Mouse (Mus musculus) liver, adult 2 months (tissue): ENCODE results near the gene Arpc5. TPM values are rescaled to one million over a fixed set of nuclear protein-coding genes. Genes with fewer than 3 reads are reported as not detected.
"Not testable (repeated sequence)": the region's sequence is repeated elsewhere in the genome, so short reads cannot be mapped to it uniquely, and the experiment has no call there.

Source experiments
- DNase-seq: peaks from one replicate; pipeline ENCODE4 v3.0.0-alpha.2; 2011; ENCODE audit warnings: low read depth, low spot score; ENCODE audit errors: extremely low read depth
- H3K27ac ChIP-seq: fragments of 200-500 bp; replicated peaks from 2 replicates; pipeline ENCODE4 v1.5.1; 2012; ENCODE audit warnings: low read depth, mild to moderate bottlenecking, control low read depth, inconsistent platforms, low read length; ENCODE audit not compliant: insufficient read depth
- H3K27me3 ChIP-seq: fragments of 200-500 bp; 2 replicates; pipeline ENCODE4 v1.6.1; 2012; ENCODE audit warnings: mild to moderate bottlenecking, moderate library complexity, low read length, inconsistent platforms; ENCODE audit not compliant: control insufficient read depth, insufficient read depth
- H3K36me3 ChIP-seq: fragments of 200-500 bp; 2 replicates; pipeline ENCODE4 v1.6.1; 2012; ENCODE audit warnings: low read length, inconsistent platforms; ENCODE audit not compliant: control insufficient read depth, insufficient read depth
- H3K4me1 ChIP-seq: fragments of 200-500 bp; 2 replicates; pipeline ENCODE4 v1.6.1; 2011; ENCODE audit warnings: low read length; ENCODE audit not compliant: control insufficient read depth, insufficient read depth
- H3K4me3 ChIP-seq: fragments of 200-500 bp; 2 replicates; pipeline ENCODE4 v1.5.1; 2011; ENCODE audit warnings: low read depth, mild to moderate bottlenecking, control low read depth, low read length, moderate library complexity; ENCODE audit not compliant: insufficient read depth
- H3K79me2 ChIP-seq: fragments of 200-500 bp; 2 replicates; pipeline ENCODE4 v1.6.1; 2012; ENCODE audit warnings: inconsistent platforms, mild to moderate bottlenecking, low read length, moderate library complexity; ENCODE audit not compliant: control insufficient read depth, insufficient read depth
- H3K9ac ChIP-seq: fragments of 200-500 bp; 2 replicates; pipeline ENCODE4 v1.6.1; 2012; ENCODE audit warnings: low read depth, mild to moderate bottlenecking, control low read depth, inconsistent platforms, low read length
- CTCF ChIP-seq: fragments of 200-500 bp; IDR thresholded peaks from 2 replicates; pipeline ENCODE4 v1.5.1; 2011; ENCODE audit warnings: low read depth, low read length, control low read depth
- POLR2A ChIP-seq: fragments of 200-500 bp; IDR thresholded peaks from 2 replicates; pipeline ENCODE4 v1.6.1; 2011; ENCODE audit warnings: low read length, control low read depth; ENCODE audit not compliant: insufficient read depth; ENCODE audit errors: extremely low read depth
- WGBS: fragments of 180-500 bp; shearing (Covaris S2); methylation state at CpG from one replicate; pipeline ENCODE4 v1.1.7; 2018; 5-methylcytosine and 5-hydroxymethylcytosine counted together
- polyA plus RNA-seq: library from polyadenylated mRNA; depleted of rRNA; stranded (reverse); fragments of >200 nt; gene quantifications from 2 replicates; pipeline ENCODE4 v1.2.3, GENCODE M21; 2012
- total RNA-seq: library from RNA; depleted of rRNA; stranded (reverse); fragments of >200 nt; gene quantifications from 2 replicates; pipeline ENCODE4 v1.2.3, GENCODE M21; 2014

The Arpc5 gene
- total and polyA plus RNA-seq, 2 experiments, result 24.9 to 103 TPM

GRCm38 (mm10) chr1:152771016-152771415 lies 4.7 kb downstream of the Arpc5 start:
- H3K4me1 ChIP-seq, result peaks cover 3% of the 10 kb centered on the region
- TF ChIP-seq CTCF (no peak), POLR2A (no peak)
- WGBS, result 85% methylated on average over 9 of the region's 9 CpGs
- H3K27ac ChIP-seq, result no peak overlapping the region
- no peak for DNase-seq
- peaks cover 51% of the 10 kb centered on the region for H3K36me3 ChIP-seq
- no peaks in the 10 kb centered on the region for H3K27me3 ChIP-seq
- no peak overlapping the region for H3K4me3 ChIP-seq
- H3K79me2 ChIP-seq, result peaks cover 2% of the 10 kb centered on the region; the same call in 1 of the 2 replicates
- H3K9ac ChIP-seq, result no peak overlapping the region

- H3K27ac ChIP-seq, DNase-seq, H3K27me3 ChIP-seq, H3K4me1 ChIP-seq, H3K9ac ChIP-seq, H3K4me3 ChIP-seq, H3K79me2 ChIP-seq: not testable (repeated sequence)
- 93% methylated on average over 3 of the region's 3 CpGs for WGBS
- peaks cover 49% of the 10 kb centered on the region for H3K36me3 ChIP-seq
These were observed 8.3 kb downstream of the Arpc5 start for GRCm38 (mm10) chr1:152774601-152775000.

GRCm38 (mm10) chr1:152779071-152779737 lies 12.9 kb downstream of the Arpc5 start:
- Histone ChIP-seq H3K79me2 (no peaks in the 10 kb centered on the region), H3K4me1 (no peaks in the 10 kb centered on the region), H3K4me3 (no peak overlapping the region), H3K36me3 (peaks cover 11% of the 10 kb centered on the region), H3K27me3 (no peaks in the 10 kb centered on the region), H3K27ac (no peak overlapping the region), H3K9ac (no peak overlapping the region)
- 14% methylated on average over 10 of the region's 10 CpGs for WGBS
- DNase-seq, result peak; percentile 56
- TF ChIP-seq POLR2A (no peak), CTCF (peak; percentile 92)

- Histone ChIP-seq H3K4me3 (no peak overlapping the region), H3K36me3 (no peaks in the 10 kb centered on the region), H3K79me2 (no peaks in the 10 kb centered on the region), H3K27me3 (no peaks in the 10 kb centered on the region), H3K9ac (no peak overlapping the region), H3K4me1 (no peaks in the 10 kb centered on the region), H3K27ac (no peak overlapping the region)
- DNase-seq, result no peak
- no peak for TF ChIP-seq POLR2A
- TF ChIP-seq CTCF, result no peak
- 97% methylated on average over 8 of the region's 8 CpGs for WGBS
These were observed 18.3 kb downstream of the Arpc5 start for GRCm38 (mm10) chr1:152784620-152785019.

GRCm38 (mm10) chr1:152785446-152785845 lies 19.1 kb downstream of the Arpc5 start:
- 83% methylated on average over 3 of the region's 3 CpGs for WGBS
- H3K79me2 ChIP-seq, H3K36me3 ChIP-seq, H3K4me1 ChIP-seq, H3K4me3 ChIP-seq, DNase-seq, H3K27me3 ChIP-seq, H3K27ac ChIP-seq, H3K9ac ChIP-seq: not testable (repeated sequence)

GRCm38 (mm10) chr1:152786953-152787352 lies 20.6 kb downstream of the Arpc5 start:
- no peaks in the 10 kb centered on the region for H3K36me3 ChIP-seq
- H3K27me3 ChIP-seq, result no peaks in the 10 kb centered on the region
- 92% methylated on average over 4 of the region's 4 CpGs for WGBS
- DNase-seq, result no peak
- no peak overlapping the region for H3K9ac ChIP-seq
- TF ChIP-seq POLR2A, result no peak
- TF ChIP-seq CTCF, result no peak
- no peak overlapping the region for H3K27ac ChIP-seq
- H3K79me2 ChIP-seq, result no peaks in the 10 kb centered on the region
- no peaks in the 10 kb centered on the region for H3K4me1 ChIP-seq
- H3K4me3 ChIP-seq, result no peak overlapping the region
